Mouse (Mus musculus): ENCODE data around the gene Cldn14.
A peak's percentile ranks its signal among the peaks of the same experiment; 100 is the strongest.

Gene Cldn14

GRCm38 (mm10) chr16:93944301-93944700 is 64.3 kb downstream of the Cldn14 start:
- DNase-seq (ENCODE audit: low spot score in 2 of 2): no peak

DNA sequence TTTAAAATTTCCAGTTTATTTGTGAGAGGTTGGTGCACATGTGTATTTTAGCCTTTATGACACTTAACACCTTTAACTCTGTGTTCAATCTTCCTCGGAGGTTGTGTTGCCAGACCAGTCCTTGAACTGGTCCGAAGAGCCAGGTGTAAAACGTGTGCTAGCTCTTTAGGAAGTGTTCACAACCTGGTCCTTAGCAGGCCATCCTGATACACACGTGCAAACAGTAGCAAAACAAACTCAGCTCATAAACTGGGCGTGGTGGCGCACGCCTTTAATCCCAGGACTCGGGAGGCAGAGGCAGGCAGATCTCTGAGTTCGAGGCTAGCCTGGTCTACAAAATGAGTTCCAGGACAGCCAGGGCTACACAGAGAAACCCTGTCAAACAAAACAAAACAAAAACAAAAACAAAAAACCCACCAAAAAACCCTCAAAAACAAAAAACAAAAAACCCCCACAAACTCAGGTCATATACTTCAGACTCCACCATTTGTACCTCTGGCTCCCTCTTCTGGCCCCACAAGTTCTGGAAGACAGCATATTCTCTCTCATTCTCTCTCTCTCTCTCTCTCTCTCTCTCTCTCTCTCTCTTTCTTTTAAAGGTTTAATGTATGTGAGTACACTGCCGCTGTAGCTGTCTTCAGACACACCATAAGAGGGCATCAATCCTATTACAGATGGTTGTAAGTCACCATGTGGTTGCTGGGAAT is 65.7 kb downstream of the Cldn14 start:
- no peak for DNase-seq (ENCODE audit: low spot score in 2 of 2)

- no peak for DNase-seq (ENCODE audit: low spot score in 2 of 2)
Observed at GRCm38 (mm10) chr16:93941781-93942567, 66.7 kb downstream of the Cldn14 start.

DNA sequence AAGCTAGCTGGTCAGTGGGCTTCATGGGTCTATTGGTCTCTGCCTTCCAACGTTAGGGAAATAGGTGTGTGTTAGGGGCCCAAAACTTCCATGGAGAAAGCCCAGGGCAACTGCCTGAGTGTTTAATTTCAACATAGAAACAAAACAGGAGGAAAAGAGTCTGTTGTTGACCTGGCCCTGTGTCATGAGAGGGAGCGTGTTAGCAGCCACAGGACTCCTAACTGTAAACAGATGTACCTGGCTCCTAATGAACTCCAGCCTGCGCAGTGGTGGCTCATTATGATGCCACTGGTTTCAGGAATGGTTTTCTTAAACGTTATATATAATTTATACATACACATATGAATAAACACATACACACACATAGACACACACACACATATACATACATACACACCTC is 68.7 kb downstream of the Cldn14 start:
- DNase-seq (ENCODE audit: low spot score in 2 of 2): no peak

- peak in 1 of 2 experiments; percentile 83 for DNase-seq (ENCODE audit: low spot score in 2 of 2)
Observed at GRCm38 (mm10) chr16:93938400-93938846, 70.2 kb downstream of the Cldn14 start.

GRCm38 (mm10) chr16:93935009-93935408 is 73.6 kb downstream of the Cldn14 start:
- DNase-seq (ENCODE audit: low spot score in 2 of 2): no peak

DNA sequence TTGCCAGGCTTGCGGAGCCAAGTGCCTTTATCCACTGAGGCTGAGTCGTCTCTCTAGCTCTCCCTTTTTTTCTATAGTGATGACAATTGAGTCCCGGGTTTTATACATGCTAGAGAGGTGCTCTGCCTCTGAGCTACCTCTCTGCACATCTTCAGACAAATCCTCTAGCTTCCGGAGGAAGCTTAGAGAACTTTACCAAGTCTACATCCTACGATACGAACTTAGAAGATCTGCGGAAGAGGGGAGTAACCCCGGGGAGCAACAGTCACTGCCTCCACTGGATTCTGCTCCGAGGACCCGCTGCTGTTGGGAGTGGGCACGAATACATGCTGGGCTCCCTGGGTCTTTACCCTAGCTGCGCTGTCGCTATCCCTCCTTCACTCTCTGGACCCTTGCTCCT is 74.0 kb downstream of the Cldn14 start:
- no peak for DNase-seq (ENCODE audit: low spot score in 2 of 2)

DNA sequence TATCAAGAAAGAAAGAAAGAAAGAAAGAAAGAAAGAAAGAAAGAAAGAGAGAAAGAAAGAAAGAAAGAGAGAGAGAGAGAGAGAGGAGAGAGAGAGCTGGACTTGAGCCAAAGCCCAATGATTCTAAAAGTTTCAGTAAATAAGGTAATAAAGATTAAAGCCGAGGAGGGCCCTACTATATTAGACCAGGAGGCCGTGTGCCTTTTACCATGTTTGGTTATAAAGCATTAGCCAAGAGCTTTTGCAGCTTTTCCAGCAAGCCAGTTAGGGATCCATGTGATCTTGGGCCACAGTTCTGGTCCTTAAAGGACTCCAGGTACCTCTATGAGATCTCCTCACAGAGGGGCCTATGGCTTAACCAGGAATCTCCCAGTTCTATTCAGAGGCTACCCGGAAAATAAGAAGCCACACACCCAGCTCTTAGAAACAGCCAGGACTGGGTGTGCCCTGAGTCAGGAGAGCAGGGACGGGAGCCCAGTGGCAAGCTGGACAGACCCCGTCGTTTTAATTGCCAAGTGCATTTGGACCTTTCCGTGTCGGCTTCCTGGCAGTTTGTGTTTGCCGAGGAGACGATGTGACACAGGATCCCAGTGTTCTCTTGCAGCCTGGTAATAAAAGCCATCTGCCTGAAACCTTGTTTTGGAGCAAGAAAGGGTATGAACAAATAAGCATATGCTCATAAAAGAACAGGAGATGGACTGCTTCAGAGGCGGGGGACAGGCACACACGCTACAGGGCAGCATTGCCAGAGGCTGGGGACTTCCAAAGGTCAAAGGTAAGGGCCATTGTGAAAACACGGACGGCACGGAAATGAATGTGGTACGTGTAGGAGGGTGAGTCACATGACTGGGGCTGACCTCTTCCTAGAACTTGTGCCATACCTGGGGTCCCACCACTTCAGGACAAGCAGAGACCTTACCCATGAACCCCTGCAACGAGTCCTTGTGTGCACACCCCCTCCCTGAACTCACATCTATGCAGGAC is 76.2 kb downstream of the Cldn14 start:
- DNase-seq (ENCODE audit: low spot score in 2 of 2): no peak

DNA sequence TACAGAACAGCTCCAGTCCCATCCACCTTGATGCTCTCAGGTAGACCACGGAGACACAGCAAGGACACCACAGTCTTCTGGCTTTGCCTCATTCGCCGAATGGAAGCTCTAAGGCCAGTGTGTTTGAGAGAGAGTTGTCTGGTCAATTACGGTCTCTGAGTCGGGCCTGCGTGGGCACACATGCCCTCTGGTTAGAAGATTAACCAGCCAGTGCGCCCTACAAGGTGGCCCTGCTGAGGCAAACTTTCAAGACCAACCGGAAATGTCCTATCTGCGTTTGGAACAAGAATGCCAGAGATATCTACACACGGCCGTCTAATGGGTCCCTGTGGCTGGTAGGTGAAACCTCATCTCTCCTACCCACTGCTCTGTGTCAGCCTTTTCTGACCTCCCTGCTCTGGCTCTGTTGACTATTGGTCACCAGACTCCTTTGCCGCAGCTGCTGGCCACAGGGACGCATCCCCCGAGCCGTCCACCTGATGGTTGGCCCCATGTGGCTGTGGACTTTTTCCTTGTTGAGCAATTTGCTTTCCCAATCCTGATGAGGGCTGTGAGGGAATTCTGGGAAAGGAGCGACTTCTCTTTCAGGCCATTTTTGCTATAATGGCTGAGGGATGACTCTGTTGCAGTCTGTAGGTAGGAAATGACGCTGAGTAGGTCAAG is 79.1 kb downstream of the Cldn14 start:
- DNase-seq (ENCODE audit: low spot score in 2 of 2): no peak

- DNase-seq (ENCODE audit: low spot score in 2 of 2): no peak
Observed at GRCm38 (mm10) chr16:93925684-93926247, 82.9 kb downstream of the Cldn14 start.

- DNase-seq (ENCODE audit: low spot score in 2 of 2): no peak
Observed at GRCm38 (mm10) chr16:93923788-93924187, 84.8 kb downstream of the Cldn14 start.

- no peak for DNase-seq (ENCODE audit: low spot score in 2 of 2)
Observed at GRCm38 (mm10) chr16:93922835-93923389, 85.7 kb downstream of the Cldn14 start.

GRCm38 (mm10) chr16:93920673-93921072 is 88.0 kb downstream of the Cldn14 start:
- no peak for DNase-seq (ENCODE audit: low spot score in 2 of 2)

DNA sequence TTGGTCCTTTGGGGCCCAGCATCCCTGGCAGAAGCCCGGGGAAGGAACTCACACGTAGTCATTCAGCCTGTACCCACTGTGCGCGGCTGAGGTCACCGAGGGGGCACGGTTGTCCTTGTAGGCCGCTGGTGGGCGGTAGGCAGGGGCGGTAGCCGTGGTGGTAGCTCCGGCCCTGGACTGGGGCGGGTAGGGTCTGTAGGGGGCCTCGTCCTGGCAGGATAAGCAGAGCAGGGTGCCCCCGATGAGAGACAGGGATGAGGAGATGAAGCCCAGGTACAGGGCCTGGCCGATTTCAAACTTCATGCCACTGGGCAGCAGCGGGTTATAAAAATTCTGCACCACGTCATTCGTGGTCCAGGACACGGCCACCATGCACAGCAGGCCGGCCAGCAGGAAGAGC is 89.4 kb downstream of the Cldn14 start:
- no peak for DNase-seq (ENCODE audit: low spot score in 2 of 2)

DNA sequence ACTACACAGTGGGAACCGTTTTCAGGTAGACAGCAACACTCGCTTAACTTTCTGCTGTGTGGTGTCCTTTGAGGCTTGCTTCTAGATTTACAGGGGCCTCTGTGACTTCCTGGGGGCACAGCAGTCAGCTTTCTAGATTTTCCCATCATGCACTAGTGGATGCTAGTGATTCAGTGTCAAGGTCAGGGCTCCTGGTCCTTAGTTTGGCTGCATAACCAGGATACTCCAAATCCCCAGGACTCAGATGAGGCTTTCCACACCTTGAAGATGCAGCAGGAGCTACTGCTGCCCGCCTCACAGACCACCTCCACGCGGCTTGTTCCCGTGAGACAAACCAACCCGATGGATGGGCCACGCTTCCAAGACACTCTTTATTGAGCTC is 90.0 kb downstream of the Cldn14 start:
- DNase-seq (ENCODE audit: low spot score in 2 of 2): no peak

DNA sequence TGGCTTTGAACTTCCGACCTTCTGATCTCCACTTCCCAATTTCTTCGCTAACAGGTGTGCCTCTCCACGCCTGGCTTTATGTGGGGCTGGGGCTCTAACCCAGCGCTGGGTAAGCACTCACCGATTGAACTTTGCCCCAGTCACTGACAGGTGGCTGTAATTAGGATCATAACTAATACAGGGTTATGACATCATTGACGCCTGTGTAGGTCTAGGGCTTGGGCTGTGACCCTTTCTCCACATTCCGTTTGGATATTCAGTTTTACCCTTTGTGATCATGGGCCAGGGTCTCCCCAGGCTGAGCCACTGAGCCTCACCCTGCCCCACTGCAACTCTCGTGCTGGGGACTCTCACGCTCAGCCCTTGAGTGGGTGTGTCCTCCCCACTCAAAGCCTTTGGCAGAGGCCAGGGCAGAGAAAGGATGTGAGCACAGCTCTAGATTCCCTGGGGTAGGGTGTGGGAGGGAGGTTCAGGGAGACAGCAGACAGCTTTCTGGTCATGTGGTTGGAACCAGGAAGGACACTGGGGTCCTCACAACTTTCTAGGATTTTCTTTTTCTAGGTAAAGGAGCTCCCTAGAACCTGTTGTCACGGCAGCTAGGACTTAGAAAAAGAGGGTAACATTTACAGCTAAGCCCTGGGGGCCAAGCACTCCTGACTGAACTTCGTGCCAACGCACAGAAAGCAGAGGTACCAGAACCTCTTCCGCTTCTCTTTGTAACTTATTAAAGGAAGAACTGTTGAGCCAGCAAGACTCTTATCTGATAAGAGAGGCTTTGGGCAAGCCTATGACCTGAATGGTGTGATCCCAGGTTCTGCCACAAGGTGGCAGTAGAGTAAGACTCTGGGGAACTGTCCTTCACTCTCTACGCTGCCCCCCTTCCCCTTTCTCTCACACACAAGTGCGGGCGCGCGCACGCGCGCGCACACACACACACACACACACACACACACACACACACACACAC is 90.6 kb downstream of the Cldn14 start:
- peak; percentile 59 to 86 for DNase-seq (ENCODE audit: low spot score in 2 of 2)

DNA sequence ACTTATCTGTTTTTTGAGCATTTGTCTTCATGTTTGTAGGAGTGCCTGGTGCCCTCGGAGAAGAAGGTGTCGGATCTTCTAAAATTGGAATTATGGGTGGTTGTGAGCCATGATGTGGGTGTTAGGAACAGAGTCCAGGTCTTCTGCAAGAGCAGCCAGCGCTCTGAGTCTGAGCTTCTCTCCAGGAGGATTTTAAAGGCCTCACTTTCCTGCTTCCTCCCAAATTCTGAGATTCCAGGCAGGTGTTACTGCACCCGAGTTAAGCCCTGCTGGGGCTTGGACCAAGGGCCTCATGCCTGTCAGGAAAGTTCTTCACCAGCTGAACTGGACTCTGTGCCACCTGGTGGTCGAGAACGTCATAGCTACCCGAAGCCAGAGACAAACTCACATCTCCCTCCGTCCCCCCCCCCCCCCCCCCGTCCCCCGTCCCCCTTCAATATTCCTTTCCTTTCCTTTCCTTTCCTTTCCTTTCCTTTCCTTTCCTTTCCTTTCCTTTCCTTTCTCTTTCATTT is 93.2 kb downstream of the Cldn14 start:
- DNase-seq (ENCODE audit: low spot score in 2 of 2): no peak

DNA sequence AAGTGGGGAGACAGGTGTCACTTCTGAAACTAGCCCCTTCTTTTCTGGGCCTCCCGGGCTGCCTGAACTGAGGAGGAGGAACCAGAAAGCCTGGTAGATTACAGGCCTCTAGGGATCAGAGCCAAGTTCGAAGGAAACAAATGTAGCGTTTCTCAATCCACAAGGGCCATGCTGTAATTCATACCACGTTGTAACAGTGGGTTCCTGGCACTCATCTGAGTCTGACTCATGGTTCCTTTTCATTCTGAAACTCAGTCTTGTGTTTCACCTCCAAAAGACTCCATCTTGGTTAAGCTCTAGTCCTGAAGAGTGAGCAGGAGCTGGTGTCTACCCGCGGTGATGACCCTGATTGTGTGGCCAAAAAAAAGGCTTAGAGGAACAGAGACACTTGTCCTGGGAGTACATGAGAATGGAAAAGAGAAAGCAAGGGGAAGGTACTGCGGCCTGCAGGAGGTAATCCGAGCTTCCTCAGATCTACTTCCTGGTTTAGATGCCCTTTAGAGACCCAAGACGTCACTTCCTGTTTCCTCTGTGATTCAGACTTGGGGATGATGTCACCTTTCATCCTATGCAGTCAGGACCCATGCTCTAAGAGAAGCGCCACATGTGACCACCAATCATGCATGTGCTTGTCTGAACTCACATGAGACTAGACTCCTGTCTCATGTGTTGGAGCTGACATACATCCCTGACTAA is 94.6 kb downstream of the Cldn14 start:
- DNase-seq (ENCODE audit: low spot score in 2 of 2): no peak

- DNase-seq (ENCODE audit: low spot score in 2 of 2): no peak
Observed at GRCm38 (mm10) chr16:93912808-93913207, 95.8 kb downstream of the Cldn14 start.
